Mouse (Mus musculus) MEL (cell line): ENCODE results near the gene Irf1.

Experiments
- E2F4 ChIP-seq: IDR thresholded peaks from 2 replicates; pipeline ENCODE4 v1.6.1; 2011; ENCODE audit warnings: low read depth, low read length, improper control_type of control experiment, borderline replicate concordance
- POLR2A ChIP-seq, 2 experiments: IDR thresholded peaks; 2 replicates each; pipeline ENCODE4 v1.6.1; 2011 to 2012; ENCODE audit warnings: low read length in 2 of 2, mild to moderate bottlenecking in 2 of 2, control low read depth in 1 of 2, improper control_type of control experiment in 1 of 2, low read depth in 1 of 2, moderate library complexity in 1 of 2; ENCODE audit not compliant: control insufficient read depth in 1 of 2, insufficient read depth in 1 of 2, poor library complexity in 1 of 2
- RAD21 ChIP-seq: IDR thresholded peaks from 2 replicates; pipeline ENCODE4 v1.6.1; 2011; ENCODE audit warnings: mild to moderate bottlenecking, low read depth, low read length, improper control_type of control experiment
- TAL1 ChIP-seq: IDR thresholded peaks from 2 replicates; pipeline ENCODE4 v1.6.1; 2012; ENCODE audit warnings: mild to moderate bottlenecking, inconsistent platforms, low read length, moderate library complexity, mixed read lengths
- UBTF ChIP-seq: IDR thresholded peaks from 2 replicates; pipeline ENCODE4 v1.6.1; 2012; ENCODE audit warnings: low read depth, mild to moderate bottlenecking, inconsistent platforms, low read length, improper control_type of control experiment, moderate library complexity, borderline replicate concordance; ENCODE audit not compliant: insufficient read depth

DNA sequence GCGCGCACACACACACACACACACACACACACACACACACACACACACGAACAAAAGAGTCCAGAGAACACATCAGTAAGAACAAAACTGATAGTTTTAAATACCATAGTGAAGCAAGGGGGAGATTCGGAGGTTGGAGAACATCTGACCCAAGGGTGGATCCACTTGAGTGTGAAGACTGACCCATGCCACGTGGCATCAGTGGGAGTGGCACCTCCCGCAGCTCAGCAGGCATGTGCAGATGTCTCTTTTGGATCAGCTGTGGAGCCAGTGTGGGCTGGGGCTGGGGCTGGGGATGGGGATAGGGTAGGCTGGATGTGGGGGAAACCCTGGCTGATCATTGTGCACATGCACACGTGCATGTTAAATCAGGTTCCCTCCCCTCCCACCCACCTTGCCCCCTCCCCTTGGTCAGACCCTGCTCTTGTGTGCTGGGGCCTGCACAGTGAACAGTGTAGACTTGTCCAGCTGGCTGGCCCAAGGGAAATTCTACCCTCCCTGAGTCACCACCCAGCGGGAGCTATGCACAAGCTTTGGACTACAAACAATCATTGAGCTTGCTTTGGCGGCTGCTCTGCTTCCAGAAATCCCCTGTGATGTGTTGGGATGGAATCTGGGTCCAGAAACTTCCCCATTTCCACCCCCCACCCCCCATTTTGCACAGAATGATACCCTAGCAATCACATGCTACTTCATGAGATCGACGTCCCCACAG is 51.6 kb downstream of the Irf1 start:
- no peak for TF ChIP-seq POLR2A (IDR thresholded peaks at IDR 0.05; ENCODE audit: control insufficient read depth in 1 of 2, insufficient read depth in 1 of 2, low read depth in 1 of 2, low read length in 2 of 2, poor library complexity in 1 of 2)
- TF ChIP-seq TAL1 = no peak
- TF ChIP-seq E2F4 = no peak
- no peak for TF ChIP-seq UBTF
- no peak for TF ChIP-seq RAD21
